Mouse (Mus musculus): ENCODE data around the gene Fam214b. TPM values are rescaled to one million over a fixed set of nuclear protein-coding genes. Genes with fewer than 3 reads are reported as not detected.

Gene Fam214b
- polyA plus RNA-seq, 1 experiment from 2014 or later = 18.1 TPM

- Histone ChIP-seq H3K27me3 (ENCODE audit: control insufficient read depth, insufficient read depth, low read length) (no peaks in the 10 kb centered on the region), H3K9ac (ENCODE audit: low read length) (peak within 1 kb of the TSS; percentile 63), H3K4me2 (ENCODE audit: low read depth) (peak within 1 kb of the TSS; percentile 62), H3K4me3 (ENCODE audit: low read depth, low read length) (peak within 1 kb of the TSS; percentile 63), H3K36me3 (ENCODE audit: control insufficient read depth, insufficient read depth, low read length) (peaks cover 21% of the 10 kb centered on the region), H3K27ac (ENCODE audit: low read depth, low read length) (peak within 1 kb of the TSS; percentile 79), H3K4me1 (ENCODE audit: control insufficient read depth, insufficient read depth, low read length) (peaks cover 6% of the 10 kb centered on the region; the same call in 1 of the 2 replicates), H3K9me3 (ENCODE audit: control insufficient read depth, low read length) (no peaks in the 10 kb centered on the region)
- WGBS = 7% methylated on average over 42 of the region's 42 CpGs
- peak; percentile 83 for ATAC-seq (ENCODE audit: insufficient read depth, low FRiP score, low TSS enrichment)
- DNase-seq (ENCODE audit: low spot score) = peak; percentile 93
These were observed 20.7 kb downstream of the Fam214b start, which contains the start of gene Pigo for GRCm38 (mm10) chr4:43025084-43025960. Pigo (minus strand) TSS chr4:43025819.

- Histone ChIP-seq H3K36me3 (ENCODE audit: control insufficient read depth, insufficient read depth, low read length) (peaks cover 21% of the 10 kb centered on the region), H3K4me3 (ENCODE audit: low read depth, low read length) (peak overlapping the region; percentile 63), H3K9ac (ENCODE audit: low read length) (peak overlapping the region; percentile 63), H3K27me3 (ENCODE audit: control insufficient read depth, insufficient read depth, low read length) (no peaks in the 10 kb centered on the region), H3K27ac (ENCODE audit: low read depth, low read length) (peak overlapping the region; percentile 79; the same call in 1 of the 2 replicates), H3K4me2 (ENCODE audit: low read depth) (peak overlapping the region; percentile 62), H3K9me3 (ENCODE audit: control insufficient read depth, low read length) (no peaks in the 10 kb centered on the region), H3K4me1 (ENCODE audit: control insufficient read depth, insufficient read depth, low read length) (peaks cover 4% of the 10 kb centered on the region; the same call in 1 of the 2 replicates)
- DNase-seq (ENCODE audit: low spot score) (no peak), ATAC-seq (ENCODE audit: insufficient read depth, low FRiP score, low TSS enrichment) (no peak)
- WGBS = 80% methylated on average over 14 of the region's 14 CpGs
These were observed 21.3 kb downstream of the Fam214b start for GRCm38 (mm10) chr4:43024673-43025072.

- no peak for DNase-seq (ENCODE audit: low spot score)
These were observed 24.7 kb downstream of the Fam214b start for GRCm38 (mm10) chr4:43021341-43021740.

DNA sequence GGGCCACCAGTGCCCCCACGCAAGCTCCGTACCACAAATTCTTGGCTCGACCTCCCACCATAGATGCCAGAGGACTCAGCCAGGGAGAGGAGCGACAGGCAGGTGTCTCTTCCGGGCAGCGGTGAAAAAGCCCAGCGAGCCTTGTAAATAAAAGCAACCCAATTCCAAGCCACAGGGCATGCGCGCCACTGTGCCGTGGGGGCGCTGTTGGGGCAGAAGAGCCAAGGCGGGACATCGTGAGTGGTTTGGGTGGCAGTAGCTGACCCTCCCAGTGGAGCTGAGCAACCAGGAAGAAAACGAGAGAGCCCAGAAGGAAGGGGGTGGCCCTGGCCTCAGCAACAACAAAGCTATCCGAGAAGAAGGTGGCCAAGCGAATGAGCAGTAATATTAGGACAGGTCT lies 25.1 kb downstream of the Fam214b start:
- Histone ChIP-seq H3K4me2 (ENCODE audit: low read depth) (no peak overlapping the region), H3K9ac (ENCODE audit: low read length) (no peak overlapping the region), H3K27me3 (ENCODE audit: control insufficient read depth, insufficient read depth, low read length) (no peaks in the 10 kb centered on the region), H3K4me1 (ENCODE audit: control insufficient read depth, insufficient read depth, low read length) (peaks cover 4% of the 10 kb centered on the region; the same call in 1 of the 2 replicates), H3K27ac (ENCODE audit: low read depth, low read length) (no peak overlapping the region), H3K36me3 (ENCODE audit: control insufficient read depth, insufficient read depth, low read length) (peaks cover 9% of the 10 kb centered on the region), H3K9me3 (ENCODE audit: control insufficient read depth, low read length) (no peaks in the 10 kb centered on the region), H3K4me3 (ENCODE audit: low read depth, low read length) (no peak overlapping the region)
- no peak for DNase-seq (ENCODE audit: low spot score)
- 87% methylated on average over 16 of the region's 16 CpGs for WGBS
- ATAC-seq (ENCODE audit: insufficient read depth, low FRiP score, low TSS enrichment) = no peak

More at GRCm38 (mm10) chr4:43021341-43021740, 24.7 kb downstream of the Fam214b start:
- H3K27ac ChIP-seq (ENCODE audit: low read depth, low read length) = no peak overlapping the region
- no peak overlapping the region for H3K4me2 ChIP-seq (ENCODE audit: low read depth)
- H3K9ac ChIP-seq (ENCODE audit: low read length) = no peak overlapping the region
- H3K27me3 ChIP-seq (ENCODE audit: control insufficient read depth, insufficient read depth, low read length) = no peaks in the 10 kb centered on the region
- H3K9me3 ChIP-seq (ENCODE audit: control insufficient read depth, low read length) = no peaks in the 10 kb centered on the region
- no peak for ATAC-seq (ENCODE audit: insufficient read depth, low FRiP score, low TSS enrichment)
- H3K4me1 ChIP-seq (ENCODE audit: control insufficient read depth, insufficient read depth, low read length) = peaks cover 4% of the 10 kb centered on the region; the same call in 1 of the 2 replicates
- 81% methylated on average over 17 of the region's 17 CpGs for WGBS
- H3K36me3 ChIP-seq (ENCODE audit: control insufficient read depth, insufficient read depth, low read length) = peaks cover 9% of the 10 kb centered on the region
- no peak overlapping the region for H3K4me3 ChIP-seq (ENCODE audit: low read depth, low read length)

DNA sequence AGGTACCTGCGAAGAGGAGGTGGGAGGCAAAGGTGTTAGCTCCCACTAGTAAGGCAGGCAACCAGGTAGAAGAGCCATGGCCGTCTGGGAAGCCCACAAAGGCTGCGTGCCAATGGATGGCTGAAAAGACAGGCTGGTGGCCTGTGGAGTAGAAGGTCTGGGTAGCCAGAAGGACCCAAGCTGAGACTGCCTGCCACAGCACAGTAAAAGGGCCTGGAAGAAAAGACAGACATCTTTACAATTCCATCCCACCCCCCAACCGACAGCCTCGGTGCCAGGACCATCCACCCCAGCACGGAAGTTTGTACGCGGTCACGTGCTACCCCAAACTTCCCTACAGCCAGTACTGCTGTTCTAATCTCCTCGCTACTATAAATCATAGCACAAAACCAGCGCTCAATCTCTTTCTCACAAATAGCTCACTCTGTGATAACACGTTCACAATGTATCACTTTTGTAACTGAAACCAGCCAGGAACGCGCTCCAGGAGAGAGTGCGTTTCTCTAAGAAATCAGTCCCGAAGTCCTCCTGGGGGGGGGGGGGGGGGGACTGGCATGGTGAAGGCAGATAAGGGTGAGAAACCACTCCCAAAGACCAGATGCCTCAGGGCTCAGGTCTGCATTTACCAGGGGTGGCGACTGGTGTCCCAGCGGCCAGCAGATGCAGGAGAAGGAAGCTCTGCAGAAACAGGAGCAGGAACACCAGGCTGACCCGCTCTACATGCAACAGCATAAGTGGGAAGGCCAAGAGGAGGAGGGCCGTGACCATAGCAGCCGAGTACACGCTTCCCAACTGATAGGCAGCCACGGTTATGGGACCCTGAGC lies 26.2 kb downstream of the Fam214b start:
- H3K4me1 ChIP-seq (ENCODE audit: control insufficient read depth, insufficient read depth, low read length) = peaks cover 2% of the 10 kb centered on the region; the same call in 1 of the 2 replicates
- no peak for ATAC-seq (ENCODE audit: insufficient read depth, low FRiP score, low TSS enrichment)
- WGBS = 91% methylated on average over 23 of the region's 23 CpGs

GRCm38 (mm10) chr4:43019176-43019575 lies 26.8 kb downstream of the Fam214b start:
- Histone ChIP-seq H3K4me2 (ENCODE audit: low read depth) (no peak overlapping the region), H3K36me3 (ENCODE audit: control insufficient read depth, insufficient read depth, low read length) (peaks cover 9% of the 10 kb centered on the region), H3K4me3 (ENCODE audit: low read depth, low read length) (no peak overlapping the region), H3K4me1 (ENCODE audit: control insufficient read depth, insufficient read depth, low read length) (no peaks in the 10 kb centered on the region), H3K27ac (ENCODE audit: low read depth, low read length) (no peak overlapping the region), H3K9ac (ENCODE audit: low read length) (no peak overlapping the region), H3K9me3 (ENCODE audit: control insufficient read depth, low read length) (no peaks in the 10 kb centered on the region), H3K27me3 (ENCODE audit: control insufficient read depth, insufficient read depth, low read length) (no peaks in the 10 kb centered on the region)
- WGBS = 94% methylated on average over 10 of the region's 10 CpGs
- no peak for ATAC-seq (ENCODE audit: insufficient read depth, low FRiP score, low TSS enrichment)
- DNase-seq (ENCODE audit: low spot score) = no peak

More for the DNA sequence above, 26.2 kb downstream of the Fam214b start:
- DNase-seq (ENCODE audit: low spot score) = no peak
- Histone ChIP-seq H3K4me2 (ENCODE audit: low read depth) (no peak overlapping the region), H3K27me3 (ENCODE audit: control insufficient read depth, insufficient read depth, low read length) (no peaks in the 10 kb centered on the region), H3K36me3 (ENCODE audit: control insufficient read depth, insufficient read depth, low read length) (peaks cover 9% of the 10 kb centered on the region), H3K27ac (ENCODE audit: low read depth, low read length) (no peak overlapping the region), H3K4me3 (ENCODE audit: low read depth, low read length) (no peak overlapping the region), H3K9ac (ENCODE audit: low read length) (no peak overlapping the region), H3K9me3 (ENCODE audit: control insufficient read depth, low read length) (no peaks in the 10 kb centered on the region)

- WGBS = 90% methylated on average over 4 of the region's 4 CpGs
- Histone ChIP-seq H3K4me3 (ENCODE audit: low read depth, low read length) (no peak overlapping the region), H3K27me3 (ENCODE audit: control insufficient read depth, insufficient read depth, low read length) (no peaks in the 10 kb centered on the region), H3K4me1 (ENCODE audit: control insufficient read depth, insufficient read depth, low read length) (no peaks in the 10 kb centered on the region), H3K36me3 (ENCODE audit: control insufficient read depth, insufficient read depth, low read length) (peaks cover 7% of the 10 kb centered on the region), H3K27ac (ENCODE audit: low read depth, low read length) (no peak overlapping the region), H3K9me3 (ENCODE audit: control insufficient read depth, low read length) (no peaks in the 10 kb centered on the region), H3K4me2 (ENCODE audit: low read depth) (no peak overlapping the region), H3K9ac (ENCODE audit: low read length) (no peak overlapping the region)
- no peak for DNase-seq (ENCODE audit: low spot score)
- no peak for ATAC-seq (ENCODE audit: insufficient read depth, low FRiP score, low TSS enrichment)
These were observed 27.9 kb downstream of the Fam214b start for GRCm38 (mm10) chr4:43018156-43018555.

- Histone ChIP-seq H3K4me2 (ENCODE audit: low read depth) (no peak overlapping the region), H3K9ac (ENCODE audit: low read length) (no peak overlapping the region), H3K27me3 (ENCODE audit: control insufficient read depth, insufficient read depth, low read length) (no peaks in the 10 kb centered on the region), H3K27ac (ENCODE audit: low read depth, low read length) (no peak overlapping the region), H3K36me3 (ENCODE audit: control insufficient read depth, insufficient read depth, low read length) (no peaks in the 10 kb centered on the region), H3K9me3 (ENCODE audit: control insufficient read depth, low read length) (no peaks in the 10 kb centered on the region), H3K4me3 (ENCODE audit: low read depth, low read length) (no peak overlapping the region), H3K4me1 (ENCODE audit: control insufficient read depth, insufficient read depth, low read length) (peaks cover 3% of the 10 kb centered on the region; the same call in 1 of the 2 replicates)
- WGBS = 95% methylated on average over 1 of the region's 1 CpGs
- no peak for ATAC-seq (ENCODE audit: insufficient read depth, low FRiP score, low TSS enrichment)
- DNase-seq (ENCODE audit: low spot score) = no peak
These were observed 33.9 kb downstream of the Fam214b start for GRCm38 (mm10) chr4:43012091-43012490.
